Mouse (Mus musculus): ENCODE measurements around the gene Accsl. TPM values are rescaled to one million over a fixed set of nuclear protein-coding genes. Genes with fewer than 3 reads are reported as not detected.

Accsl gene
- polyA plus RNA-seq, 1 experiment from 2014 or later, result 0.20 TPM

GRCm38 (mm10) chr2:93881640-93882367 lies 12.8 kb upstream of the Accsl start:
- no peak overlapping the region for H3K4me2 ChIP-seq
- no peak overlapping the region for H3K27ac ChIP-seq (ENCODE audit: low read depth, low read length)
- no peaks in the 10 kb centered on the region for H3K27me3 ChIP-seq (ENCODE audit: control insufficient read depth, insufficient read depth, low read length)
- no peaks in the 10 kb centered on the region for H3K36me3 ChIP-seq (ENCODE audit: control insufficient read depth, insufficient read depth, low read length)
- ATAC-seq (ENCODE audit: low FRiP score) (no peak), DNase-seq (ENCODE audit: low spot score, missing footprints) (no peak)
- H3K9ac ChIP-seq (ENCODE audit: low read length), result no peak overlapping the region
- 92% methylated on average over 9 of the region's 9 CpGs for WGBS
- no peak overlapping the region for H3K4me3 ChIP-seq (ENCODE audit: low read depth, low read length)
- no peaks in the 10 kb centered on the region for H3K9me3 ChIP-seq (ENCODE audit: control insufficient read depth, low read length)
- H3K4me1 ChIP-seq (ENCODE audit: control insufficient read depth, insufficient read depth, low read length), result no peaks in the 10 kb centered on the region

GRCm38 (mm10) chr2:93880981-93881380 lies 12.0 kb upstream of the Accsl start:
- no peak overlapping the region for H3K9ac ChIP-seq (ENCODE audit: low read length)
- H3K4me1 ChIP-seq (ENCODE audit: control insufficient read depth, insufficient read depth, low read length), result no peaks in the 10 kb centered on the region
- no peak overlapping the region for H3K4me2 ChIP-seq
- no peak overlapping the region for H3K27ac ChIP-seq (ENCODE audit: low read depth, low read length)
- no peaks in the 10 kb centered on the region for H3K27me3 ChIP-seq (ENCODE audit: control insufficient read depth, insufficient read depth, low read length)
- H3K36me3 ChIP-seq (ENCODE audit: control insufficient read depth, insufficient read depth, low read length), result no peaks in the 10 kb centered on the region
- H3K9me3 ChIP-seq (ENCODE audit: control insufficient read depth, low read length), result no peaks in the 10 kb centered on the region
- no peak overlapping the region for H3K4me3 ChIP-seq (ENCODE audit: low read depth, low read length)
- 94% methylated on average over 3 of the region's 3 CpGs for WGBS
- ATAC-seq (ENCODE audit: low FRiP score), result no peak
- DNase-seq (ENCODE audit: low spot score, missing footprints), result no peak

GRCm38 (mm10) chr2:93880450-93880849 lies 11.5 kb upstream of the Accsl start:
- H3K27me3 ChIP-seq (ENCODE audit: control insufficient read depth, insufficient read depth, low read length), result no peaks in the 10 kb centered on the region
- WGBS, result 75% methylated on average over 8 of the region's 8 CpGs
- DNase-seq (ENCODE audit: low spot score, missing footprints) (no peak), ATAC-seq (ENCODE audit: low FRiP score) (no peak)
- H3K4me3 ChIP-seq (ENCODE audit: low read depth, low read length), result no peak overlapping the region
- no peak overlapping the region for H3K9ac ChIP-seq (ENCODE audit: low read length)
- no peaks in the 10 kb centered on the region for H3K9me3 ChIP-seq (ENCODE audit: control insufficient read depth, low read length)
- H3K4me1 ChIP-seq (ENCODE audit: control insufficient read depth, insufficient read depth, low read length), result no peaks in the 10 kb centered on the region
- H3K36me3 ChIP-seq (ENCODE audit: control insufficient read depth, insufficient read depth, low read length), result no peaks in the 10 kb centered on the region
- H3K27ac ChIP-seq (ENCODE audit: low read depth, low read length), result no peak overlapping the region
- H3K4me2 ChIP-seq, result no peak overlapping the region

- H3K36me3 ChIP-seq (ENCODE audit: control insufficient read depth, insufficient read depth, low read length), result no peaks in the 10 kb centered on the region
- no peaks in the 10 kb centered on the region for H3K4me1 ChIP-seq (ENCODE audit: control insufficient read depth, insufficient read depth, low read length)
- H3K9me3 ChIP-seq (ENCODE audit: control insufficient read depth, low read length), result no peaks in the 10 kb centered on the region
- no peak for ATAC-seq (ENCODE audit: low FRiP score)
- no peak overlapping the region for H3K9ac ChIP-seq (ENCODE audit: low read length)
- no peak for DNase-seq (ENCODE audit: low spot score, missing footprints)
- no peak overlapping the region for H3K4me2 ChIP-seq
- H3K27ac ChIP-seq (ENCODE audit: low read depth, low read length), result no peak overlapping the region
- no peak overlapping the region for H3K4me3 ChIP-seq (ENCODE audit: low read depth, low read length)
- no peaks in the 10 kb centered on the region for H3K27me3 ChIP-seq (ENCODE audit: control insufficient read depth, insufficient read depth, low read length)
- WGBS, result 86% methylated on average over 5 of the region's 5 CpGs
Measured at GRCm38 (mm10) chr2:93877005-93877404, 8.0 kb upstream of the Accsl start.

- no peak for ATAC-seq (ENCODE audit: low FRiP score)
Measured at GRCm38 (mm10) chr2:93874606-93875005, 5.6 kb upstream of the Accsl start.

GRCm38 (mm10) chr2:93874227-93874514 lies 5.2 kb upstream of the Accsl start:
- H3K4me2 ChIP-seq, result no peak overlapping the region

More at GRCm38 (mm10) chr2:93874606-93875005, 5.6 kb upstream of the Accsl start:
- Histone ChIP-seq H3K9ac (ENCODE audit: low read length) (no peak overlapping the region), H3K27me3 (ENCODE audit: control insufficient read depth, insufficient read depth, low read length) (no peaks in the 10 kb centered on the region), H3K4me1 (ENCODE audit: control insufficient read depth, insufficient read depth, low read length) (no peaks in the 10 kb centered on the region), H3K36me3 (ENCODE audit: control insufficient read depth, insufficient read depth, low read length) (no peaks in the 10 kb centered on the region), H3K4me3 (ENCODE audit: low read depth, low read length) (no peak overlapping the region), H3K4me2 (no peak overlapping the region), H3K27ac (ENCODE audit: low read depth, low read length) (no peak overlapping the region), H3K9me3 (ENCODE audit: control insufficient read depth, low read length) (no peaks in the 10 kb centered on the region)
- 91% methylated on average over 3 of the region's 3 CpGs for WGBS
- DNase-seq (ENCODE audit: low spot score, missing footprints), result no peak

GRCm38 (mm10) chr2:93873449-93874226 lies 4.7 kb upstream of the Accsl start:
- no peak overlapping the region for H3K4me2 ChIP-seq
- WGBS, result 19% methylated on average over 12 of the region's 12 CpGs
- no peak overlapping the region; the same call in 1 of the 2 replicates for H3K27ac ChIP-seq (ENCODE audit: low read depth, low read length)
- no peaks in the 10 kb centered on the region for H3K9me3 ChIP-seq (ENCODE audit: control insufficient read depth, low read length)
- DNase-seq (ENCODE audit: low spot score, missing footprints), result no peak
- H3K27me3 ChIP-seq (ENCODE audit: control insufficient read depth, insufficient read depth, low read length), result no peaks in the 10 kb centered on the region
- H3K4me3 ChIP-seq (ENCODE audit: low read depth, low read length), result no peak overlapping the region
- no peaks in the 10 kb centered on the region for H3K36me3 ChIP-seq (ENCODE audit: control insufficient read depth, insufficient read depth, low read length)
- no peak overlapping the region for H3K9ac ChIP-seq (ENCODE audit: low read length)
- peak; percentile 33; the same call in 1 of the 2 replicates for ATAC-seq (ENCODE audit: low FRiP score)
- no peaks in the 10 kb centered on the region for H3K4me1 ChIP-seq (ENCODE audit: control insufficient read depth, insufficient read depth, low read length)

More at GRCm38 (mm10) chr2:93874227-93874514, 5.2 kb upstream of the Accsl start:
- Histone ChIP-seq H3K4me1 (ENCODE audit: control insufficient read depth, insufficient read depth, low read length) (no peaks in the 10 kb centered on the region), H3K27me3 (ENCODE audit: control insufficient read depth, insufficient read depth, low read length) (no peaks in the 10 kb centered on the region), H3K27ac (ENCODE audit: low read depth, low read length) (no peak overlapping the region), H3K9ac (ENCODE audit: low read length) (no peak overlapping the region), H3K9me3 (ENCODE audit: control insufficient read depth, low read length) (no peaks in the 10 kb centered on the region), H3K36me3 (ENCODE audit: control insufficient read depth, insufficient read depth, low read length) (no peaks in the 10 kb centered on the region), H3K4me3 (ENCODE audit: low read depth, low read length) (no peak overlapping the region)
- WGBS, result 31% methylated on average over 2 of the region's 2 CpGs
- DNase-seq (ENCODE audit: low spot score, missing footprints), result no peak
- no peak for ATAC-seq (ENCODE audit: low FRiP score)

GRCm38 (mm10) chr2:93872257-93872656 lies 3.3 kb upstream of the Accsl start:
- H3K4me1 ChIP-seq (ENCODE audit: control insufficient read depth, insufficient read depth, low read length), result no peaks in the 10 kb centered on the region
- no peak overlapping the region for H3K9ac ChIP-seq (ENCODE audit: low read length)
- H3K9me3 ChIP-seq (ENCODE audit: control insufficient read depth, low read length), result no peaks in the 10 kb centered on the region
- no peak overlapping the region for H3K27ac ChIP-seq (ENCODE audit: low read depth, low read length)
- no peak overlapping the region for H3K4me3 ChIP-seq (ENCODE audit: low read depth, low read length)
- no peak overlapping the region for H3K4me2 ChIP-seq
- DNase-seq (ENCODE audit: low spot score, missing footprints) (no peak), ATAC-seq (ENCODE audit: low FRiP score) (no peak)
- no peaks in the 10 kb centered on the region for H3K36me3 ChIP-seq (ENCODE audit: control insufficient read depth, insufficient read depth, low read length)
- 73% methylated on average over 7 of the region's 7 CpGs for WGBS
- H3K27me3 ChIP-seq (ENCODE audit: control insufficient read depth, insufficient read depth, low read length), result no peaks in the 10 kb centered on the region

GRCm38 (mm10) chr2:93871411-93871925 lies 2.5 kb upstream of the Accsl start:
- Histone ChIP-seq H3K4me1 (ENCODE audit: control insufficient read depth, insufficient read depth, low read length) (no peaks in the 10 kb centered on the region), H3K27me3 (ENCODE audit: control insufficient read depth, insufficient read depth, low read length) (no peaks in the 10 kb centered on the region), H3K4me2 (no peak overlapping the region), H3K27ac (ENCODE audit: low read depth, low read length) (no peak overlapping the region), H3K36me3 (ENCODE audit: control insufficient read depth, insufficient read depth, low read length) (no peaks in the 10 kb centered on the region), H3K4me3 (ENCODE audit: low read depth, low read length) (no peak overlapping the region), H3K9ac (ENCODE audit: low read length) (no peak overlapping the region), H3K9me3 (ENCODE audit: control insufficient read depth, low read length) (no peaks in the 10 kb centered on the region)
- WGBS, result 89% methylated on average over 4 of the region's 4 CpGs
- ATAC-seq (ENCODE audit: low FRiP score), result no peak
- no peak for DNase-seq (ENCODE audit: low spot score, missing footprints)
